Mouse (Mus musculus) testis, adult 2 months (tissue): ENCODE results near the gene Hnrnpa0. TPM values are rescaled to one million over a fixed set of nuclear protein-coding genes. Genes with fewer than 3 reads are reported as not detected.

Source experiments
- H3K27ac ChIP-seq: fragments of 200-500 bp; 2 replicates; pipeline ENCODE4 v1.5.1; 2012; ENCODE audit warnings: low read depth, low read length; ENCODE audit not compliant: control insufficient read depth, insufficient read depth
- H3K27me3 ChIP-seq: fragments of 200-500 bp; 2 replicates; pipeline ENCODE4 v1.6.1; 2012; ENCODE audit warnings: mild to moderate bottlenecking, low read length, moderate library complexity; ENCODE audit not compliant: control insufficient read depth, insufficient read depth
- H3K36me3 ChIP-seq: fragments of 200-500 bp; 2 replicates; pipeline ENCODE4 v1.6.1; 2012; ENCODE audit warnings: mild to moderate bottlenecking, low read length; ENCODE audit not compliant: control insufficient read depth, insufficient read depth
- H3K4me1 ChIP-seq: fragments of 200-500 bp; 2 replicates; pipeline ENCODE4 v1.6.1; 2012; ENCODE audit warnings: low read length; ENCODE audit not compliant: control insufficient read depth, insufficient read depth
- H3K4me3 ChIP-seq: fragments of 200-500 bp; 2 replicates; pipeline ENCODE4 v1.5.1; 2012; ENCODE audit warnings: low read depth, mild to moderate bottlenecking, low read length, moderate library complexity, mixed read lengths; ENCODE audit not compliant: control insufficient read depth
- CTCF ChIP-seq: fragments of 200-500 bp; IDR thresholded peaks from 2 replicates; pipeline ENCODE4 v1.5.1; 2012; ENCODE audit warnings: low read depth, mild to moderate bottlenecking, inconsistent platforms, low read length, moderate library complexity; ENCODE audit not compliant: control insufficient read depth, insufficient read depth, insufficient replicate concordance
- POLR2A ChIP-seq: fragments of 200-500 bp; IDR thresholded peaks from 2 replicates; pipeline ENCODE4 v1.6.1; 2012; ENCODE audit warnings: low read depth, mild to moderate bottlenecking, inconsistent platforms, low read length, moderate library complexity; ENCODE audit not compliant: control insufficient read depth
- polyA plus RNA-seq: library from polyadenylated mRNA; depleted of rRNA; stranded (reverse); fragments of >200 nt; gene quantifications from 2 replicates; pipeline ENCODE4 v1.2.3, GENCODE M21; 2012; rRNA removed

The Hnrnpa0 gene
- polyA plus RNA-seq: 36.8 and 45.7 TPM in 2 replicates

GRCm38 (mm10) chr13:58128396-58128767, at the start of gene Hnrnpa0:
Gene Hnrnpa0 (minus strand): TSS chr13:58128556.
- H3K36me3 ChIP-seq: peaks cover 5% of the 10 kb centered on the region; the same call in 1 of the 2 replicates
- H3K4me1 ChIP-seq: peaks cover 3% of the 10 kb centered on the region
- H3K4me3 ChIP-seq: peak within 1 kb of the TSS; percentile 95
- H3K27me3 ChIP-seq: no peaks in the 10 kb centered on the region
- H3K27ac ChIP-seq: peak within 1 kb of the TSS; percentile 100
- TF ChIP-seq POLR2A: peak; percentile 50
- TF ChIP-seq CTCF: no peak

- no peaks in the 10 kb centered on the region for H3K27me3 ChIP-seq
- no peaks in the 10 kb centered on the region for H3K4me1 ChIP-seq
- no peak overlapping the region for H3K4me3 ChIP-seq
- no peaks in the 10 kb centered on the region; the same call in none of the 2 replicates for H3K36me3 ChIP-seq
- H3K27ac ChIP-seq: no peak overlapping the region
- TF ChIP-seq POLR2A (no peak), CTCF (no peak)
Measured at GRCm38 (mm10) chr13:58177511-58178208, 49.3 kb upstream of the Hnrnpa0 start.

GRCm38 (mm10) chr13:58176105-58176504, 47.7 kb upstream of the Hnrnpa0 start:
- H3K27ac ChIP-seq: no peak overlapping the region
- no peaks in the 10 kb centered on the region for H3K27me3 ChIP-seq
- no peak overlapping the region for H3K4me3 ChIP-seq
- no peak for TF ChIP-seq POLR2A
- TF ChIP-seq CTCF: no peak
- H3K4me1 ChIP-seq: no peaks in the 10 kb centered on the region
- H3K36me3 ChIP-seq: no peaks in the 10 kb centered on the region; the same call in none of the 2 replicates

GRCm38 (mm10) chr13:58168119-58168518, 39.8 kb upstream of the Hnrnpa0 start:
- Histone ChIP-seq H3K27ac (no peak overlapping the region), H3K36me3 (no peaks in the 10 kb centered on the region; the same call in 1 of the 2 replicates), H3K4me1 (no peaks in the 10 kb centered on the region), H3K27me3 (no peaks in the 10 kb centered on the region), H3K4me3 (no peak overlapping the region)
- TF ChIP-seq CTCF (no peak), POLR2A (no peak)

- no peak overlapping the region for H3K27ac ChIP-seq
- H3K36me3 ChIP-seq: no peaks in the 10 kb centered on the region
- H3K4me3 ChIP-seq: no peak overlapping the region
- H3K4me1 ChIP-seq: peaks cover 4% of the 10 kb centered on the region
- no peaks in the 10 kb centered on the region for H3K27me3 ChIP-seq
- no peak for TF ChIP-seq CTCF
- TF ChIP-seq POLR2A: no peak
Measured at GRCm38 (mm10) chr13:58163343-58163742, 35.0 kb upstream of the Hnrnpa0 start.

- Histone ChIP-seq H3K27ac (no peak overlapping the region), H3K27me3 (no peaks in the 10 kb centered on the region), H3K4me3 (no peak overlapping the region), H3K36me3 (no peaks in the 10 kb centered on the region), H3K4me1 (peaks cover 16% of the 10 kb centered on the region)
- TF ChIP-seq POLR2A (no peak), CTCF (no peak)
Measured at GRCm38 (mm10) chr13:58160761-58161160, 32.4 kb upstream of the Hnrnpa0 start.

GRCm38 (mm10) chr13:58158099-58158912, 29.9 kb upstream of the Hnrnpa0 start:
- Histone ChIP-seq H3K36me3 (no peaks in the 10 kb centered on the region), H3K4me1 (peaks cover 16% of the 10 kb centered on the region), H3K4me3 (peak overlapping the region; percentile 75), H3K27ac (peak overlapping the region; percentile 34), H3K27me3 (no peaks in the 10 kb centered on the region)
- TF ChIP-seq CTCF (peak; percentile 96), POLR2A (no peak)
